Mouse (Mus musculus) neural tube, embryonic 10.5 days (tissue): ENCODE data around the gene Mcm8.

Experiments used
- DNase-seq: peaks from one replicate; pipeline ENCODE4 v3.0.0-alpha.2; 2017; ENCODE audit warnings: low spot score; ENCODE audit errors: extremely low spot score

The Mcm8 gene

DNA sequence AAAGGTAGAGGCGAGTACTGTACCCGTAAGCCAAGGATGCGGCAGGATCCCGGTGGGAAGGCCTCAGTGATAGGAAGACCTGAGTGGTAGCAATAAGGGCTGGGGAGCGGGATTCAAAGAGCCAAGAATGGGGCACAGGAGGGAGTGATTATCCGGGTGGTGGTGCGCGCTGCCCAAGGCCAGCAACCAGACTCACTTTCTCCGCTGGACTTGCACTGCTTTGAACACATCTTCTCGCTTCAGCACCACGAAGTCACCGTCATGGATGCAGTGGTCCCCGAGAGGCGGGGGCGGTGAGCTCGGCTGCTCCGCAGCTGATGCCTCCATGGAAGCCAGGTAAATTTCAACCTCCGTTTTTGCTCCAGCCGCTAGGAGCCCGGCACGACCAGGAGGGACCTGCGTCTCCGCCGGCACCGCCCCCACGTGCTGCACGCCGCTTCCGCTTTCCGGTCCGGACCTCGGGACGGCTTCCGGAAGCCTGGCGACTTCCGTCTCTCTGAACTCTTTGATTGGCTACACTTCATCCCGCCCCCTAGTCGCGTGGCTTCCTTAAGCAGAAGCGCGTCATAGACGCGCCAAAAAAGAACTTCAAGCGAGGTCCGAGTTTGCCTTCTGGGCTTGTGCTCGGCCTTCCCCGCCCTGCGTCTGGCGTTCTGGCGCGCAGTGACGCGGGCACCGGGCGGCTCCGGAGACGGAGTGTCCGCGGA, at the start of gene Mcm8, which contains the start of gene Trmt6:
Gene Mcm8 (plus strand): TSS at position 534 of the 707 bp plus-strand sequence.
Gene Trmt6 (minus strand): TSS at position 448 of the 707 bp plus-strand sequence.
- peak; percentile 96 for DNase-seq

DNA sequence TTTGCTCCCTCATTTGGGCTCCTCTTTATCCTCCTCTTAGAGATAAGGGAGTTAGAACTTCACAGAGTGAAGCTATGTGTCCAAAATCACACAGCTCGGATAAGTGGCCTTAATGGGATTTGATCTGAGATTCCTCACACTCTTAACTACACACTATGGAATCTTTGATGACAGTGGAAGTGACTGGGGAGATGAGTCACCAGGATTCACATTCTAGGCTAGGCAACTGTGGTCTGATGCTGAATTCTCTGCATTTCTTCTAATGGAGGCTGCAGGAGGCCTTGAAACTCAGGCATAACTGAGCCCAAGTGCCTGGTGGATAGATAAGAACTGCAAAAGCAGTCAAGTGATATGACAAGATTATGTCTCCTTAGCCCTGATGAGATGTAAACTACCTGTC, 45.1 kb upstream of the Mcm8 start:
- DNase-seq: no peak

DNA sequence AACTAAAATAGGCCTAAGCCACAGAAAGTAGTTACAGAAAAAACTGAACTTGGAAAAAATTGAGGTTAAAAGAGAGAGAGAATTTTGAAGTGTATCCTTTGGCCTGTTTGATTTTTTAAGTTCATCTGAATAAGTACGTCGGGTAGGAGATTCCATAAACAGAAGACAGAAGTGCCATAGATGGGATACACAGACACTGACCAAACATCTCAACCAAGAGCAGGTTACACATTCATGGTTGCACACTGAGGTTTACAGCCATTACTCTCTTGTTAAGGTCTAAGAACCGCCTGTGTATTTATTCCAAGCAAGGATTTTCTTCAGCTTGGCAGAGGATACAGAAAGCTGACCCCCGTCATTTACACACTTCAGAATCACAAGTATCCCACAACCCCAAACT, 35.0 kb upstream of the Mcm8 start, which contains the start of gene Chgb:
Gene Chgb (plus strand): TSS at position 301 of the 400 bp plus-strand sequence.
- no peak for DNase-seq

DNA sequence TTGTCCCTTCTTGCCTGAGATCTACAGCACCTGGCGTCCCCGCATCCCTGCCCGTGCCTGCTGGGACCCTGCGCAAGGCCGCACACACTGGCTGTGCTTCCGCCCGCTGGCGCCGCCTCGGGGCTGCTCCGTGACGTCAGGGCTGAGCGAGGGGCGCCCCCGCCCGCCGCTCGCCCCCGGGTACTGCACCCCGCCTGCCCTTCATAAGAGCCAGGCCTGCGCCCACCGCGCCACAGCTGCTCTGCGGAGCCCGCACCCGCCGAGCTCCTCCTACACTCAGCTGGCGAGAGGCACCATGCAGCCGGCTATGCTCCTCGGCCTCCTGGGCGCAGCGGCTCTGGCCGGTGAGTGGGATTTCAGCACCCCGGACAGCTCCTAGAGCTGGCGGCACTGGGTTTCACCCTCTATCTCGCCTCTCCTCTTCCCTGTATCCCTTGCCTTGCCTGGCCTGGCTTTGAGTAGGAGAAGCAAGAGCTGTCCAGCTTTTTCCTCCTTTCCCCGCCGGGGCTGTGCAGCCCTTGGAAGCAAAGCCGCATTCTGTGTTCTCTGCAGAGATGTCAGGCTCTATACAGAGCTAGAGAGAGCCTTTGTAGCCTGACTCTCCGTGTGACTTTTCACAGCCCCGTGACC, 34.4 kb upstream of the Mcm8 start:
- peak; percentile 95 for DNase-seq

DNA sequence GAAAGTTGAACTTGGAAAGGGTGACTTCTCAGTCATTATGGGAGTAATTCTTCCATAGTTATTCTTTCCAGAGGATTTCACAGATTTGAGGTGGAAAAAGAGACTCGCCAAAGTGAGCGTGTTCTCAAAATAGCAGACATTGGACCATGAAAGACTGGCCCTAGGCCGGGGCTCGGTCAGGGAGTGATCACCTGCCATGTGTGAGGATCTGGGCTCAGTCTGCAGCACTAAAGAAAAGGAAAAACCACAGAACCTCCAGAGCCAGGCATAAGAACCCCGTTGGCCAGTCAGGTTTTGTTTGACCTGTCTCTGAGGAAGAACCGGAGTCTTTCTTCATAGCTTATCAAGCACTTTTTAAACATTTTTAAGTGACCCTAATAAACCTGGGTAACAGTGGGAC, 31.9 kb upstream of the Mcm8 start:
- no peak for DNase-seq

DNA sequence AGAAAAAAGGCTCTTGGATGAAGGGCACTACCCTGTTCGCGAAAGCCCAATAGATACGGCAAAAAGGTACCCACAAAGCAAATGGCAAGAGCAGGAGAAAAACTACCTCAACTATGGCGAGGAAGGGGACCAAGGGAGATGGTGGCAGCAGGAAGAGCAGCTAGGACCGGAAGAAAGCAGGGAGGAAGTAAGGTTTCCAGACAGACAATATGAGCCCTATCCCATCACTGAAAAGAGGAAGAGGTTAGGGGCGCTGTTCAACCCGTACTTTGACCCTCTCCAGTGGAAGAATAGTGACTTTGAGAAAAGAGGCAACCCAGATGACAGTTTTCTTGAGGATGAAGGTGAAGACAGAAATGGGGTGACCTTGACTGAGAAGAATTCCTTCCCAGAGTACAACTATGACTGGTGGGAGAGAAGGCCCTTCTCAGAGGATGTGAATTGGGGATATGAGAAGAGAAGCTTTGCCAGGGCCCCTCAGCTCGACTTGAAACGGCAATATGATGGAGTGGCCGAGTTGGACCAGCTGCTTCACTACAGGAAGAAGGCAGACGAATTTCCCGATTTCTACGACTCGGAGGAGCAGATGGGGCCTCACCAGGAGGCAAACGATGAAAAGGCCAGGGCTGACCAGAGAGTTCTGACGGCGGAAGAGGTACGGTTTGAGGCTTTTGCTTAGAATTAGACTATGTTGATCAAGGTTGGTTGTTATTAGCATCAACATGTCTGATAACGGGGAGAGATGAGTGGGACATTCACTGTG, 22.3 kb upstream of the Mcm8 start:
- DNase-seq: no peak

DNA sequence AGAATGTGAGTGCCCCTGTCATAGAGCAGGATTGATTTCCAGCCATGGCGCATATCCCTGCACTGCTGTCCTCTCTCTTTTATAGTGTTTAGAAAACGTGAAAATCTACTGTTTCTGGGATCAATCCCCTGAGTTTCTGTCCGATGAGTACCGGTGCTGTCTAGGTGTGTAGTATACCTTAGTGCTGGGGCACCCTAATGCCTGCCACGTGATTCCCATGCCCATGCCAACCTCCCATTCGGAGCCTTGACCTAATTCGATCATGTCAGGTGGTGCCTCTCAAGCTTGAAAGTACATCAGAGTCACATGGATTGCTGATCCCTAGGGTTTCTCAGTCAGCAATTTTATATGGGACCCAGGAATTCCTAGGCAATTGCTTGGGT, 21.7 kb upstream of the Mcm8 start:
- DNase-seq: no peak

DNA sequence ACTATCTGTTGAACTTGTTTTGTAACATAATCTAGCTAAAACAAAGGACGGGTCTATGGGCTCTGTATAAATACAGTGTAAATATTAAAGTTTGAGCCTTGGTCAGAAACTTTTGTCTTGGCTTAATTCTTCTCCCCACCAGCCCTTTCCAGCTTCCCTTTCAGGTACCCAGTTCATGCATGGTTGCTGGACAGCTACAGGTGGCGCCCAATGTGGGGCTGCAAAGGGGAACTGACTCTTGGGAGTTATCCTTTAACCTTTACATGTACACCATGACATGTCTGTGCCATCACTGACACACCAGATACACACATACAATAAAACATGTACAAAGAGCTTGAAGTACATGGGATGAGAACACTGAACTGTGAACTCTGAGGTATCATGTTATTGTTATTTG, 13.0 kb upstream of the Mcm8 start:
- DNase-seq: no peak

DNA sequence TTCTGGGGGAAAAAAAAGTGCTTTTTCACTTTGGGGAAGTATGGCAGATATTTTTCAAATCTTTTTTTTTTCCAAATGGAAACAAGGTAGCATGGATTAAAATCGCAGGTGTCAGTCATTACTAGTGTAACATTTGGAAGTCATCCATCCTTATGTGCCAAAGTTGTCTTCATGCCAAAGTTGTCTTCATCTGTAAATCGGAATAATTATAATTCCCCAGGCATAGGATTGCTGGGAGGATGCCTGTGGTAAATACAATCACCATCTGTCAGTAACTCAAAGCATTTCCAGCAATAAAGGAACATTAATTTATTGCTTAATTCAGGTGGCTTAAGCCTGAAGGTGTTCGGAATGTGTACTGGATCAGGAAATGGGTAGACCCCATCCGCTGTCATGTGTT, 25.1 kb downstream of the Mcm8 start:
- no peak for DNase-seq

DNA sequence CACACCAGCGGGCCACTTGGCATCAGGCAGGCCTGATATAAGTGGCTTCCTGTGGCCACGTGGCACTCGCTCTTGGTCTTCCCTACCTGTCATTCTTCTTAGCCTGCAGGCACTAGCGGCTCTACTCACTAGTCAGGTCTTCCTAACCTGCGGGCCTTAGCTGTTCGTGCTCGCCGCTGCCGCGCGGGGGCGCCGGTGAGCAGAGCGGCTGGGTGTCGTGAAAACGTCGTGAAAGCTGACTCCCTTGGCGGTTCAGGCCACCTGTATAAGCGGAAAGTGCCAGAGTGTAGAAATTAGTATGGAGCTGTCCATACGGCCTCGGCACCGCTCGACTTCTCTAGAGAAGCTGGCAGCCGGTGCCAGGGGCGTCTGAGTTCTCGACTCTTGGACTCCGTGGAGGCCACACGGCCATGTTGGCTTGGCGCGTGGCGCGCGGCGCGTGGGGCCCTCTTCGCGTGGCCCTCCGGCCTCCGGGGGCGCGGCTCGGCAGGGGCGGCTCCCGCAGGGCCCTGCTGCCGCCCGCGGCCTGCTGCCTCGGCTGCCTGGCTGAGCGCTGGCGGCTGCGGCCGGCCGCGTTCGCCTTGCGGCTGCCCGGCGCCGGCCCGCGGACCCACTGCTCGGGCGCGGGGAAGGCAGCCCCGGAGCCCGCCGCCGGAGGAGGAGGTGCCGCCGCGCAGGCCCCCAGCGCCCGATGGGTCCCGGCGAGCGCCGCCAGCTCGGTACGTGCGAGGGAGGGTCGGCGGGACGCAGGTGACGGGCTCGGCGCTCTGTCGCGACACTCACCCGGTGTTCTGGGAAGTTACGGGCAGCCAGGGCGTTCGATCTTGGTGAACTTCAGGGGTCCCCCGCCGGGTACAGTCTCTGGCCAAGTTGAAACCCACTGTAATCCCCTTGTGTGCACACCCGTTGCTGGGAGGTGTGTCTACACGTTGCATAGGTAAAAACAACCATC, 30.7 kb downstream of the Mcm8 start, which contains the start of gene Crls1:
Gene Crls1 (plus strand): TSS at position 260 of the 952 bp plus-strand sequence.
- peak; percentile 100 for DNase-seq

DNA sequence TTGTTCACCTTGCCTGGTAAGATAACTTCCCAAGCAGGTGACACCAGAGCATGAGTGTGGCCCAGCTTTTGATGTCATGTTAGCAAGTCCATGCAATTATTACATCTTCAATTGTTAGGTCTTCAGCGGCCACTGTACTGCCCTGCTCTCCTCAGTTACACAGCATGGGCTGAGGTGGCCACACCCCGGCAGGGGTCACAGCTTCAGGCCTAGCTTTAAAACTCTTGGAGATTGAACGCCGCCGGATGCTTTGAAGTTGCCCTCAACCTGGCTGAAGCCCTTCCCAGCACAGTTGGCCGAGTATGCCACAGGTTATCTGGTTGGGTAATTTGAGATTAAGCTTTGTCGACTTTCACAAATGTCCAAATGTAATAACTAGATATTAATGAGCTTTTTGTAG, 31.6 kb downstream of the Mcm8 start:
- no peak for DNase-seq

DNA sequence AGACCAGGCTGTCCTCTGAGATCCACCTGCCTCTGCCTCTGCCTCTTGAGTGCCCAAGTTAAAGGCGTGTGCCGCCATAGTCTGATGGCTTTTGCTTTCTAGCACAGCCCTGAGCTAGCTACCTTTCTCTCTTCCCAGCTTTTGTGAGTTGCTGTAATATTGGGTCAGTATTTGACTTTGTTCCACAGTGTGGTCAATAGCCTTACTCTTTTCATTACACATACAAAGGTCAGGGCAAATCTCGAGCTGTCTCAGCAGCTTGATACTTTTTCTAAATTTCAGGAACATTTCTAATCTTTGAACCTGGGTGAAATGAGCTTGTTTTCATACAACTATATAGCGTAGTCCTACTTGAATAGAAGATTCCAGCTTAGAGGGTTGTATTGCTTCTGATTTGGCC, 32.4 kb downstream of the Mcm8 start:
- DNase-seq: no peak

DNA sequence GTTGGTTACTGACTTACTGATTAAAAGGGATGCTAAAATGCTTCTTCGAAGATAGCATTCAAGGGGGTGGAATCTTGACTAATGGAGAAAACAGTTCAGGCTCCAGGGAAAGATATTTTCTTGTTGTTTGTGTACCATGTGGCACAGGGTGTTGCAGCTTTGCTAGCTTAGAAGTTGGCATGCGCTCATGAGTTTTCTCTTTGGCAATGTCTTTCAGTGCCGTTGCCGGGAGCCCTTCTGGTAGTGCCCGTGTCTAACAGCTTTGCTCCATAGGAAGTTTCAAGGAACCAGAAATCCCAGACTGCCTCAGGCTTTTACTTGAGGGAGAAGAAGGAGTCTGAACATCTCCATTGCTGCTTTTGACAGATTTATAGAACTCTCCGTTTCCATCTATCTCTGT, 33.2 kb downstream of the Mcm8 start:
- no peak for DNase-seq

DNA sequence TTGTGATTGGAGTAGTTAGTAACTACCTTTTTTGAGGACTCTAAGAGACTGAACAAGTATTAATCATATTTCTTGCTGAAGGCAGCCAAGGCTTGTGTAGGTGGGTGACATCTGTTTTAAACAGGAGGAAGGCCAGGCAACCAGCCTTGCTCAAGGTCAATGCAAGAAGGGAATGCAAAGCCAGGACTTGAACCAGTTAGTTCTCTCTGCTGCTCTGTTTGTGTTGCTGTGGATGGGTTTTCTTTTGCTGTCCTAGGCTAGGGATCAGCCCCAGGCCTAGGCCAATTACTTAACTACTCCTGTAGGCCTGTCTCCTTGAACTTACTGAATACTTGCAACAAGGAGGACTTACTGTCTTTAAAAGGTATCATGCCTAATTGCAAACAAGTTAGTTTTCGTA, 37.1 kb downstream of the Mcm8 start:
- no peak for DNase-seq

DNA sequence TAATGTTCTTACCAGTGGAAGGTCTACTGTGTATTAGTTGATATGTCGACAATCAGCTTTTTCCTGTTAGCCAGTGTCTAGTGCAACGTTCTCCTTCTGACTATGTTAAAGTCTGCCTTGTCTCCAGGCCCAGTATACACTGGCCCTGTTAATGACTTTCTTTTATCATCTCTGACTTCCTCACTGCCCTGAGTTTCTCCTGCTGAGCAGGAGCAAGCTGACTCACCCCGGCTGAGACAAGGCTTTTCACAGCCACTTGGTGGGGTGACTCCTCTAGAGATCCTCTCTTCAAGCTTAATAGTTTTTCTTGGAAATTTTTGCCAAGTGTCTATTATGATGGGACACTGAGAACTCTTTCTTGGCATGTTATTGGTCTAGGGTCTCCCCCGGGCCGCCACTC, 40.4 kb downstream of the Mcm8 start:
- no peak for DNase-seq

DNA sequence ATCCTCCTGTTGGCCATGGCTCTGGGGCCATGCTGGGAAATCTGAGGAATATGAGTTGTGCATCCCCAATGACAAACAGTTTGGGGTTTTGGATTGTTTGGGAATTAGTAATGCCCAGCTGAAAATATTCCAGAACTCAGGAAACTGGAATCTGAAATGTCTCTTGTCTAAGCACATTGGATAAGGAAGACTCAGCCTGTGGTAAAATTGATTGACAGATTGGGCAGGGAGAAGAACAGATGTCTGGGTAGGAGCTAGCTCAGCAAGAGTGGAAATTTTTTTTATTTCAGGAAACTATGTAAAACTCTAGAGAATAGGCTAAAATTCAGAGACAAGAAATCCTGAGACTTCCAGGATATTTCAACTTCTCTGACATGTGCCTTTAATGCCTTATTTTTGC, 44.5 kb downstream of the Mcm8 start:
- no peak for DNase-seq

DNA sequence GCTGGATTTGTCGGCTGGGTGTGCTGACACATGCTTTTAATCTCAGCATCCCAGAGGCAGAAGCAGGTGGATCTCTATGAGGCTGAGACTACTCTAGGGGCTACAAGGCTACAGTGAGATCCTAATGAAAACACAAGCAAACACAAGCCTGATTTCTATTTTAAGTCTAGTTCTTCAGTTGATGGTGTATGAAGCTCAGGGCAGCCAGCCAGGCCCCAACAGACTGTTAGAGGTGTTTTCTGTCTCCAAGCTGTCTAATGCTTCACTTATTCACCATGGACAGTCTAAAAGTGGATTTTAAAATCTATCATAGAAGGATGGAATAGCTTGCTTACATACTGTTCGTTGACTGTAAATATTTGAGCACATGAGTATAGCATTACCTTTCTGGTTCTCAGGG, 45.5 kb downstream of the Mcm8 start:
- DNase-seq: no peak

DNA sequence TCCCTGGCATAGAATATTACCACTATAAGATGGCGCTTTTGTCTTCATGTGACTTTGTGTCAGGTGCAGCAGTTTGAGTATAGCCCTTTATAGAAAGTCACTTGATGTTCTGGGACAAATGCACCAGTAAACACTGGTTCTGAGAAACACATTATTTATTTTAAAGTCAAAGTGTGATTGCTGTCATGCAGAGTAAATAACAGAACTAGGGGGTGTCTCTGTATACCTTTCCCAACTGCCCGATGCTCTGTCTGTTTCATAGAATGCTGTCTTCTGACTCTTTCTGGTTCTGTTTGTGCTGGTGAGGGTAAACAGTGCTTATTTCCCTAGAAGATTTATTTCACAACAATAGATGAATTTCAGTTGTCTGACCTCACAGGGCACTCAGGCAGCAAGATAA, 47.4 kb downstream of the Mcm8 start:
- DNase-seq: no peak

DNA sequence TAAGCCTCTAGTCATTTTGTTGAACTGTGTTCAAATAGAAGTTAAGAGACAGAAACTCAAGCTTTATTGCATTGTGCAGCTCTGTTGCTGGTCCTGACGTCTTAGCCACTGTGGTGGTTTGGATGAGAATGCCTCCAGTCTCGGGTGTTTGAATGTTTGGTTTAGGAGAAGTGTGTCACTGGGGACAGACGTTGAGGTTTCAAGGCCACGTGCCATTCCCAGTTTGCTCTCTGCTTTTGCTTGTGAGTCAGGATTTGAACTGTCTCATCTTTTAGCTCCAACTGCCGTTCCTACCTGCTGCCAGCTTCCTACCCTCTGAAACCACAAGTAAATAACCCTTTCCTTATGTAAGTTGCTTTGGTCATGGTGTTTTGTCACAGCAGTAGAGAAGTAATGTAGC, 51.6 kb downstream of the Mcm8 start:
- DNase-seq: no peak

DNA sequence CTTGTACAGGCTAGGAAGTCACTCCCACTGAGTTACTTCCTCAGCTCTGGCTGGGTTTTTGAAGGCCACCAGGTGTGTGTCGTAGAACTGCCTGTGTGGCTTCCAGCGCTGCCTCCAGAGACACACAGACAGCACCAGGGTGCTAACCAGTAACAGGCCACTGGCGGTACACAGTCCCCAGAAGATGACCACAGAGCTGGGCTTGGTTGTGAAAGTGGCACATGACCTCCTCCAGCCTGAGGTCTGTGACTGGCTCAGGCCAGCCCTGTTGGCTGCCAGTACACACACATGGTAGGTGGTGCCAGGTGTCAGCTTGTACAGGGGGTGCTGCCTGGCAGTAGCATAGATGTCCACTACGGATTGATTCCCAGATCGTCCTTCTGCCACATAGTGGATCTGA, 53.7 kb downstream of the Mcm8 start:
- no peak for DNase-seq

DNA sequence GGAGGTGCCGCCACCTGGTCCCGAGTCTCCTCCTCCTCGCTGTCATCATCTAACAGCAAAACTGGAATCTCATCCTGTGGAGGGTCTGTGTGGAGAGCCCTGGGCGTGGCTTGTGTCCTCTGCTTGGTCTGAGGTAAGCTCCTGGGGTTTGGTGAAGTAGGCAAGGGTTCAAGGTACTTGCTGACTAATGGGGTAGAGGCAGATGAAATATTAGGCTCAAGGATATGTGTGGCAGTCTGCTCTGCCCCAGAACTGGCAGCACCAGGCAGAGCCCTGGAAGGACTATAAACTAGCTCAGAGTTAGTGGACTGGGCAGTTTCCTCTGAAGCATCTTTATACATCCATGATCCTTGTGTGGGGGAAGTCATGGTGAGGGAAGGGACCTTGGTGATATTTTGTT, 54.3 kb downstream of the Mcm8 start:
- no peak for DNase-seq
